Mouse (Mus musculus) spleen, adult 2 months (tissue): ENCODE measurements around the gene Rpl6. TPM values are rescaled to one million over a fixed set of nuclear protein-coding genes. Genes with fewer than 3 reads are reported as not detected.
"Not testable (repeated sequence)": the region's sequence is repeated elsewhere in the genome, so short reads cannot be mapped to it uniquely, and the experiment has no call there.

Experiments used
- DNase-seq, 2 experiments: peaks; one replicate each; pipeline versions ENCODE4 v3.0.0 to v3.0.0-alpha.2; 2012 to 2021; ENCODE audit warnings: low spot score in 2 of 2, low read depth in 1 of 2
- H3K27ac ChIP-seq: fragments of 200-500 bp; 2 replicates; pipeline ENCODE4 v1.5.1; 2012; ENCODE audit warnings: low read length, inconsistent platforms; ENCODE audit not compliant: insufficient read depth
- H3K27me3 ChIP-seq: fragments of 200-500 bp; 2 replicates; pipeline ENCODE4 v1.6.1; 2012; ENCODE audit warnings: mild to moderate bottlenecking, moderate library complexity, low read length, inconsistent platforms; ENCODE audit not compliant: control insufficient read depth, insufficient read depth
- H3K36me3 ChIP-seq: fragments of 200-500 bp; 2 replicates; pipeline ENCODE4 v1.6.1; 2012; ENCODE audit warnings: mild to moderate bottlenecking, low read length, inconsistent platforms; ENCODE audit not compliant: control insufficient read depth, insufficient read depth
- H3K4me1 ChIP-seq: fragments of 200-500 bp; 2 replicates; pipeline ENCODE4 v1.6.1; 2011; ENCODE audit warnings: inconsistent platforms; ENCODE audit not compliant: control insufficient read depth, insufficient read depth, insufficient read length
- H3K4me3 ChIP-seq: fragments of 200-500 bp; 2 replicates; pipeline ENCODE4 v1.5.1; 2011; ENCODE audit warnings: mild to moderate bottlenecking, inconsistent platforms; ENCODE audit not compliant: insufficient read depth, insufficient read length; ENCODE audit errors: extremely low read depth
- CTCF ChIP-seq: fragments of 200-500 bp; IDR thresholded peaks from 2 replicates; pipeline ENCODE4 v1.5.1; 2011; ENCODE audit warnings: mild to moderate bottlenecking, inconsistent platforms; ENCODE audit not compliant: insufficient read depth, insufficient read length, insufficient replicate concordance; ENCODE audit errors: extremely low read depth
- POLR2A ChIP-seq: fragments of 200-500 bp; IDR thresholded peaks from 2 replicates; pipeline ENCODE4 v1.6.1; 2011; ENCODE audit warnings: low read depth, low read length, inconsistent platforms
- WGBS: fragments of 180-500 bp; shearing (Covaris S2); methylation state at CpG from one replicate; pipeline ENCODE4 v1.1.7; 2018; 5-methylcytosine and 5-hydroxymethylcytosine counted together
- polyA plus RNA-seq: library from polyadenylated mRNA; depleted of rRNA; stranded (reverse); fragments of >200 nt; gene quantifications from 2 replicates; pipeline ENCODE4 v1.2.3, GENCODE M21; 2012

Gene Rpl6
- polyA plus RNA-seq, 1 experiment = 281 TPM

- Histone ChIP-seq H3K36me3 (no peaks in the 10 kb centered on the region), H3K4me1 (peaks cover 2% of the 10 kb centered on the region; the same call in 1 of the 2 replicates), H3K27me3 (no peaks in the 10 kb centered on the region), H3K27ac (no peak overlapping the region), H3K4me3 (no peak overlapping the region)
- 50% methylated on average over 5 of the region's 5 CpGs for WGBS
- DNase-seq = no peak
- no peak for TF ChIP-seq CTCF
- no peak for TF ChIP-seq POLR2A
Measured at GRCm38 (mm10) chr5:121196764-121197163, 7.5 kb upstream of the Rpl6 start.

- Histone ChIP-seq H3K4me3 (no peak overlapping the region), H3K27me3 (no peaks in the 10 kb centered on the region), H3K4me1 (peaks cover 2% of the 10 kb centered on the region; the same call in 1 of the 2 replicates), H3K27ac (no peak overlapping the region), H3K36me3 (no peaks in the 10 kb centered on the region)
- TF ChIP-seq POLR2A = no peak
- no peak for TF ChIP-seq CTCF
- 86% methylated on average over 2 of the region's 2 CpGs for WGBS
- DNase-seq = no peak
Measured at GRCm38 (mm10) chr5:121197337-121197736, 6.9 kb upstream of the Rpl6 start.

- H3K4me3 ChIP-seq = no peak overlapping the region
- H3K36me3 ChIP-seq = no peaks in the 10 kb centered on the region
- TF ChIP-seq CTCF (no peak), POLR2A (no peak)
- no peak overlapping the region for H3K27ac ChIP-seq
- H3K4me1 ChIP-seq = peaks cover 2% of the 10 kb centered on the region; the same call in 1 of the 2 replicates
- WGBS = 63% methylated on average over 5 of the region's 5 CpGs
- DNase-seq = no peak
- H3K27me3 ChIP-seq = no peaks in the 10 kb centered on the region
Measured at GRCm38 (mm10) chr5:121198376-121198775, 5.9 kb upstream of the Rpl6 start.

DNA sequence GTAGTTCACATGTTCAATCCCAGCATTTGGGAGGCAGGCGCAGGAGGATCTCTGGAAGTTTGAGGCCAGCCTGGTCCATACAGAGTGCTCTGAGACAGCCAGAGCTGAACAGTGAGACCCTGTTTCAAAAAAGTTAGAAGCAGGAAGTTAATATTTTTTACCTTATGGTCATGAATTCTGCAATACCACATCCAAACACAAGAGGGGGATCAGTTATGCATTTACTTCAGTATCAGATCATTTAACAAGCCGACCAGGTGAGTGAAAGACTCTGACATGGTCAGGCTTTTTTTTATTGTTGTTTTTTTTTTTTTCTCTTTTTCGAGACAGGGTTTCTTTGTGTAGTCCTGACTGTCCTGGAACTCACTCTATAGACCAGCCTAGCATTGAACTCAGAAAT is 2.5 kb upstream of the Rpl6 start:
- H3K4me3 ChIP-seq = no peak overlapping the region
- no peaks in the 10 kb centered on the region for H3K27me3 ChIP-seq
- TF ChIP-seq POLR2A (no peak), CTCF (no peak)
- peak in 1 of 2 experiments; percentile 80 for DNase-seq
- H3K36me3 ChIP-seq = peaks cover 7% of the 10 kb centered on the region
- H3K4me1 ChIP-seq = peaks cover 6% of the 10 kb centered on the region; the same call in 1 of the 2 replicates
- 35% methylated on average over 3 of the region's 3 CpGs for WGBS
- H3K27ac ChIP-seq = no peak overlapping the region

GRCm38 (mm10) chr5:121202467-121202866 is 1.8 kb upstream of the Rpl6 start:
- H3K4me3 ChIP-seq = no peak overlapping the region
- H3K4me1 ChIP-seq = peaks cover 6% of the 10 kb centered on the region; the same call in 1 of the 2 replicates
- no peaks in the 10 kb centered on the region for H3K27me3 ChIP-seq
- DNase-seq = no peak
- H3K27ac ChIP-seq = no peak overlapping the region
- H3K36me3 ChIP-seq = peaks cover 9% of the 10 kb centered on the region
- TF ChIP-seq POLR2A = no peak
- no peak for TF ChIP-seq CTCF
- WGBS = 57% methylated on average over 1 of the region's 1 CpGs

GRCm38 (mm10) chr5:121205537-121206130 is 1.4 kb downstream of the Rpl6 start:
- DNase-seq, H3K27me3 ChIP-seq, H3K4me3 ChIP-seq, H3K27ac ChIP-seq, H3K4me1 ChIP-seq: not testable (repeated sequence)
- H3K36me3 ChIP-seq = peaks cover 36% of the 10 kb centered on the region
- 65% methylated on average over 8 of the region's 10 CpGs for WGBS

- Histone ChIP-seq H3K36me3 (peaks cover 41% of the 10 kb centered on the region), H3K27me3 (no peaks in the 10 kb centered on the region), H3K27ac (no peak overlapping the region), H3K4me3 (no peak overlapping the region), H3K4me1 (peaks cover 6% of the 10 kb centered on the region; the same call in 1 of the 2 replicates)
- no peak for TF ChIP-seq POLR2A
- no peak for TF ChIP-seq CTCF
- WGBS = 86% methylated on average over 9 of the region's 9 CpGs
- no peak for DNase-seq
Measured at GRCm38 (mm10) chr5:121206540-121206939, 2.3 kb downstream of the Rpl6 start.
